Mouse (Mus musculus) embryonic facial prominence, embryonic 13.5 days (tissue): ENCODE data around the gene Eva1a. TPM values are rescaled to one million over a fixed set of nuclear protein-coding genes. Genes with fewer than 3 reads are reported as not detected.

Experiments used
- ATAC-seq: fragments of 200-750 bp; cut with Nextera tagmentation; 2 replicates; pipeline ENCODE4 v1.8.0; 2017; ENCODE audit warnings: low read depth; ENCODE audit not compliant: insufficient number of reproducible peaks, insufficient read depth, low FRiP score, low TSS enrichment
- H3K27ac ChIP-seq: fragments of 300-500 bp; sonication (generic); 2 replicates; pipeline ENCODE4 v1.5.1; 2015; ENCODE audit warnings: moderate library complexity, mild to moderate bottlenecking, inconsistent platforms
- H3K27me3 ChIP-seq: fragments of 300-500 bp; sonication (generic); 2 replicates; pipeline ENCODE4 v1.6.1; 2015; ENCODE audit warnings: mild to moderate bottlenecking, inconsistent platforms
- H3K36me3 ChIP-seq: fragments of 300-500 bp; sonication (generic); 2 replicates; pipeline ENCODE4 v1.6.1; 2015; ENCODE audit warnings: mild to moderate bottlenecking, inconsistent platforms
- H3K4me1 ChIP-seq: fragments of 300-500 bp; sonication (generic); 2 replicates; pipeline ENCODE4 v1.6.1; 2015; ENCODE audit warnings: inconsistent platforms
- H3K4me2 ChIP-seq: fragments of 300-500 bp; sonication (generic); 2 replicates; pipeline ENCODE4 v1.6.1; 2015; ENCODE audit warnings: moderate library complexity, mild to moderate bottlenecking, inconsistent platforms
- H3K4me3 ChIP-seq: fragments of 300-500 bp; sonication (generic); 2 replicates; pipeline ENCODE4 v1.5.1; 2015; ENCODE audit warnings: mild to moderate bottlenecking, inconsistent platforms
- H3K9ac ChIP-seq: fragments of 300-500 bp; sonication (generic); 2 replicates; pipeline ENCODE4 v1.6.1; 2015; ENCODE audit warnings: mild to moderate bottlenecking, inconsistent platforms
- H3K9me3 ChIP-seq: fragments of 300-500 bp; sonication (generic); 2 replicates; pipeline ENCODE4 v1.6.1; 2016; ENCODE audit warnings: inconsistent platforms
- WGBS: fragments of 180-500 bp; shearing (Covaris S2); methylation state at CpG from one replicate; pipeline ENCODE4 v1.1.7; 2015; ENCODE audit warnings: mixed read lengths; 5-methylcytosine and 5-hydroxymethylcytosine counted together
- polyA plus RNA-seq: library from polyadenylated mRNA; unstranded; fragments of >200 nt; fragmentation: Nextera tagmentation; extraction: Ambion mirVana; gene quantifications from 2 replicates; pipeline ENCODE4 v1.2.1, GENCODE M21; 2015

The Eva1a gene
- polyA plus RNA-seq, 1 experiment from 2014 or later: 19.3 TPM

GRCm38 (mm10) chr6:82066515-82067081, 25.8 kb downstream of the Eva1a start:
- WGBS: 92% methylated on average over 8 of the region's 8 CpGs
- H3K36me3 ChIP-seq: peaks cover 14% of the 10 kb centered on the region
- no peak overlapping the region for H3K9ac ChIP-seq
- ATAC-seq: no peak
- no peak overlapping the region for H3K27ac ChIP-seq
- peaks cover 10% of the 10 kb centered on the region for H3K4me1 ChIP-seq
- H3K4me2 ChIP-seq: no peak overlapping the region
- H3K27me3 ChIP-seq: no peaks in the 10 kb centered on the region
- H3K4me3 ChIP-seq: no peak overlapping the region
- 0 out of 2 replicates have a peak, but pooled peaks cover 2% of the 10 kb centered on the region for H3K9me3 ChIP-seq

GRCm38 (mm10) chr6:82070459-82070858, 29.6 kb downstream of the Eva1a start:
- H3K36me3 ChIP-seq: peaks cover 37% of the 10 kb centered on the region
- peaks cover 6% of the 10 kb centered on the region; the same call in 1 of the 2 replicates for H3K9me3 ChIP-seq
- no peak overlapping the region for H3K4me3 ChIP-seq
- no peak overlapping the region for H3K27ac ChIP-seq
- no peaks in the 10 kb centered on the region for H3K4me1 ChIP-seq
- H3K4me2 ChIP-seq: no peak overlapping the region
- no peak for ATAC-seq
- WGBS: 79% methylated on average over 6 of the region's 6 CpGs
- H3K9ac ChIP-seq: no peak overlapping the region
- no peaks in the 10 kb centered on the region for H3K27me3 ChIP-seq

GRCm38 (mm10) chr6:82073011-82073410, 32.2 kb downstream of the Eva1a start:
- no peaks in the 10 kb centered on the region for H3K4me1 ChIP-seq
- H3K9ac ChIP-seq: no peak overlapping the region
- peaks cover 34% of the 10 kb centered on the region for H3K36me3 ChIP-seq
- H3K27me3 ChIP-seq: no peaks in the 10 kb centered on the region
- 91% methylated on average over 2 of the region's 2 CpGs for WGBS
- H3K4me3 ChIP-seq: no peak overlapping the region
- no peak overlapping the region for H3K4me2 ChIP-seq
- no peak for ATAC-seq
- no peak overlapping the region for H3K27ac ChIP-seq
- peaks cover 3% of the 10 kb centered on the region; the same call in 1 of the 2 replicates for H3K9me3 ChIP-seq

- H3K4me1 ChIP-seq: no peaks in the 10 kb centered on the region
- peaks cover 3% of the 10 kb centered on the region; the same call in 1 of the 2 replicates for H3K9me3 ChIP-seq
- H3K36me3 ChIP-seq: peaks cover 34% of the 10 kb centered on the region
- H3K4me3 ChIP-seq: no peak overlapping the region
- WGBS: 84% methylated on average over 3 of the region's 3 CpGs
- H3K27ac ChIP-seq: no peak overlapping the region
- H3K4me2 ChIP-seq: no peak overlapping the region
- no peaks in the 10 kb centered on the region for H3K27me3 ChIP-seq
- ATAC-seq: no peak
- H3K9ac ChIP-seq: no peak overlapping the region
These were observed 32.7 kb downstream of the Eva1a start for GRCm38 (mm10) chr6:82073567-82073966.

GRCm38 (mm10) chr6:82076364-82076763, 35.5 kb downstream of the Eva1a start:
- no peaks in the 10 kb centered on the region for H3K27me3 ChIP-seq

GRCm38 (mm10) chr6:82078875-82079274, 38.0 kb downstream of the Eva1a start:
- 93% methylated on average over 4 of the region's 4 CpGs for WGBS
- ATAC-seq: no peak
- Histone ChIP-seq H3K4me2 (no peak overlapping the region), H3K27me3 (no peaks in the 10 kb centered on the region), H3K4me1 (no peaks in the 10 kb centered on the region), H3K9me3 (peaks cover 3% of the 10 kb centered on the region; the same call in 1 of the 2 replicates), H3K27ac (no peak overlapping the region), H3K9ac (no peak overlapping the region), H3K36me3 (peaks cover 18% of the 10 kb centered on the region), H3K4me3 (no peak overlapping the region)

More at GRCm38 (mm10) chr6:82076364-82076763, 35.5 kb downstream of the Eva1a start:
- WGBS: 82% methylated on average over 4 of the region's 4 CpGs
- H3K4me2 ChIP-seq: no peak overlapping the region
- no peak overlapping the region for H3K4me3 ChIP-seq
- no peak overlapping the region for H3K9ac ChIP-seq
- ATAC-seq: no peak
- no peaks in the 10 kb centered on the region for H3K4me1 ChIP-seq
- H3K27ac ChIP-seq: no peak overlapping the region
- peaks cover 35% of the 10 kb centered on the region for H3K36me3 ChIP-seq
- peaks cover 3% of the 10 kb centered on the region; the same call in 1 of the 2 replicates for H3K9me3 ChIP-seq

- Histone ChIP-seq H3K9me3 (no peaks in the 10 kb centered on the region), H3K9ac (no peak overlapping the region), H3K36me3 (peaks cover 12% of the 10 kb centered on the region; the same call in 1 of the 2 replicates), H3K4me3 (no peak overlapping the region), H3K4me2 (no peak overlapping the region), H3K27me3 (no peaks in the 10 kb centered on the region), H3K27ac (peak overlapping the region; percentile 39), H3K4me1 (peaks cover 3% of the 10 kb centered on the region; the same call in 1 of the 2 replicates)
- 61% methylated on average over 6 of the region's 6 CpGs for WGBS
- no peak for ATAC-seq
These were observed 42.8 kb downstream of the Eva1a start for GRCm38 (mm10) chr6:82083655-82084054.

- Histone ChIP-seq H3K4me2 (no peak overlapping the region), H3K4me3 (no peak overlapping the region), H3K27me3 (no peaks in the 10 kb centered on the region), H3K4me1 (peaks cover 3% of the 10 kb centered on the region; the same call in 1 of the 2 replicates), H3K36me3 (peaks cover 12% of the 10 kb centered on the region; the same call in 1 of the 2 replicates), H3K27ac (no peak overlapping the region), H3K9me3 (no peaks in the 10 kb centered on the region), H3K9ac (no peak overlapping the region)
- WGBS: 67% methylated on average over 3 of the region's 3 CpGs
- ATAC-seq: no peak
These were observed 43.4 kb downstream of the Eva1a start for GRCm38 (mm10) chr6:82084235-82084634.

GRCm38 (mm10) chr6:82085313-82085908, 44.6 kb downstream of the Eva1a start:
- no peak for ATAC-seq
- Histone ChIP-seq H3K9me3 (no peaks in the 10 kb centered on the region), H3K9ac (no peak overlapping the region), H3K4me2 (no peak overlapping the region), H3K27ac (no peak overlapping the region), H3K27me3 (no peaks in the 10 kb centered on the region), H3K4me3 (no peak overlapping the region), H3K4me1 (peaks cover 3% of the 10 kb centered on the region; the same call in 1 of the 2 replicates), H3K36me3 (peaks cover 10% of the 10 kb centered on the region; the same call in 1 of the 2 replicates)
- WGBS: 84% methylated on average over 8 of the region's 8 CpGs

- H3K4me1 ChIP-seq: peaks cover 8% of the 10 kb centered on the region; the same call in 1 of the 2 replicates
- ATAC-seq: no peak
- no peak overlapping the region for H3K27ac ChIP-seq
- peaks cover 14% of the 10 kb centered on the region for H3K27me3 ChIP-seq
- no peaks in the 10 kb centered on the region for H3K9me3 ChIP-seq
- no peak overlapping the region for H3K4me3 ChIP-seq
- no peak overlapping the region for H3K9ac ChIP-seq
- 63% methylated on average over 4 of the region's 4 CpGs for WGBS
- H3K4me2 ChIP-seq: no peak overlapping the region
- peaks cover 15% of the 10 kb centered on the region for H3K36me3 ChIP-seq
These were observed 47.3 kb downstream of the Eva1a start for GRCm38 (mm10) chr6:82088133-82088532.

GRCm38 (mm10) chr6:82091773-82092172, 50.9 kb downstream of the Eva1a start:
- Histone ChIP-seq H3K9ac (0 out of 2 replicates have a peak overlapping the region, but pooled peaks have one; percentile 27), H3K27ac (no peak overlapping the region), H3K4me3 (peak overlapping the region; percentile 17), H3K4me2 (peak overlapping the region; percentile 50), H3K4me1 (peaks cover 8% of the 10 kb centered on the region; the same call in 1 of the 2 replicates), H3K27me3 (peaks cover 14% of the 10 kb centered on the region), H3K36me3 (peaks cover 8% of the 10 kb centered on the region), H3K9me3 (no peaks in the 10 kb centered on the region)
- no peak for ATAC-seq
- WGBS: 8% methylated on average over 28 of the region's 28 CpGs

- no peak for ATAC-seq
- no peaks in the 10 kb centered on the region for H3K36me3 ChIP-seq
- no peaks in the 10 kb centered on the region for H3K27me3 ChIP-seq
- no peak overlapping the region for H3K9ac ChIP-seq
- 78% methylated on average over 1 of the region's 1 CpGs for WGBS
- no peaks in the 10 kb centered on the region for H3K9me3 ChIP-seq
- no peak overlapping the region for H3K4me3 ChIP-seq
- 0 out of 2 replicates have a peak, but pooled peaks cover 7% of the 10 kb centered on the region for H3K4me1 ChIP-seq
- no peak overlapping the region for H3K4me2 ChIP-seq
- H3K27ac ChIP-seq: no peak overlapping the region
These were observed 56.9 kb downstream of the Eva1a start for GRCm38 (mm10) chr6:82097705-82098104.
